Mouse (Mus musculus) stomach, postnatal 0 days (tissue): ENCODE measurements at regions not wholly inside any gene's neighbourhood (a gene's known extent, or its start where the extent isn't known, plus 50 kb on each side); places are given as distances from the start of the nearest gene placed in this dataset.

Experiments used
- ATAC-seq: fragments of 200-750 bp; cut with Nextera tagmentation; 2 replicates; pipeline ENCODE4 v1.8.0; 2017; ENCODE audit not compliant: low FRiP score, low TSS enrichment
- DNase-seq: peaks from one replicate; pipeline ENCODE4 v3.0.0-alpha.2; 2016; ENCODE audit warnings: low spot score
- H3K27ac ChIP-seq: fragments of 300-500 bp; sonication (generic); replicated peaks from 2 replicates; pipeline ENCODE4 v1.5.1; 2014; ENCODE audit warnings: mild to moderate bottlenecking, control low read depth
- H3K27me3 ChIP-seq: fragments of 300-500 bp; sonication (generic); 2 replicates; pipeline ENCODE4 v1.6.1; 2014; ENCODE audit warnings: low read length; ENCODE audit not compliant: control insufficient read depth, insufficient read depth
- H3K36me3 ChIP-seq: fragments of 300-500 bp; sonication (generic); 2 replicates; pipeline ENCODE4 v1.6.1; 2014; ENCODE audit warnings: low read length, mixed read lengths; ENCODE audit not compliant: control insufficient read depth, insufficient read depth
- H3K4me1 ChIP-seq: fragments of 300-500 bp; sonication (generic); replicated peaks from 2 replicates; pipeline ENCODE4 v1.6.1; 2014; ENCODE audit warnings: antibody characterized with exemption; ENCODE audit not compliant: control insufficient read depth, insufficient read depth
- H3K4me2 ChIP-seq: fragments of 300-500 bp; sonication (generic); replicated peaks from 2 replicates; pipeline ENCODE4 v1.6.1; 2014; ENCODE audit warnings: low read depth, mild to moderate bottlenecking, control low read depth, moderate library complexity
- H3K4me3 ChIP-seq: fragments of 300-500 bp; sonication (generic); 2 replicates; pipeline ENCODE4 v1.5.1; 2014; ENCODE audit warnings: low read depth, low read length, control low read depth
- H3K9ac ChIP-seq: fragments of 300-500 bp; sonication (generic); 2 replicates; pipeline ENCODE4 v1.6.1; 2014; ENCODE audit warnings: mild to moderate bottlenecking, low read length, control low read depth, mixed read lengths
- H3K9me3 ChIP-seq: fragments of 300-500 bp; sonication (generic); 2 replicates; pipeline ENCODE4 v1.6.1; 2016; ENCODE audit warnings: low read length; ENCODE audit not compliant: control insufficient read depth
- CTCF ChIP-seq: IDR thresholded peaks from 2 replicates; pipeline ENCODE4 v1.5.1; 2016; ENCODE audit warnings: antibody characterized with exemption, low read depth, mild to moderate bottlenecking, moderate library complexity
- EP300 ChIP-seq: optimal IDR thresholded peaks from 2 replicates; pipeline ENCODE3; 2016; ENCODE audit warnings: antibody characterized with exemption
- WGBS: fragments of 180-500 bp; shearing (Covaris S2); extraction: QIAGEN DNeasy Blood & Tissue Kit; methylation state at CpG from one replicate; pipeline ENCODE4 v1.1.7; 2014; 5-methylcytosine and 5-hydroxymethylcytosine counted together

DNA sequence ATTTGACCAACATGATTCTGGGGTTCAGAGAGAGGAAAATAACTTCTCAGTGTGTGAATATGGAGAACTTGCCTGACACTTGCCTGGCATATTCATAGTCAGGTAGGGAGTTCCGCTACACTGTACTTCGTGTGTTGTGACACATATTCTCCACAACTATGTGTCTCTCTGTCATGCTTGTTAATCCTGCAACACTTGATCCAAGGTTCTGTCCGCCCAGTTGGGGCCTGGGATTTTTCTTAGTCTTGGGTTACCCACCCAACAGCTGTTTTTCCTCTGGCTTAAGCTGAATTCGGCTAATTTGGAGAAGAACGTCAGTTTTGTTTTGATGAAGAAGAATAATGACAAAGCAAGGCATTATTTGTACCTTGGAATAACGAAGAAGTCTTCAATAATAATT, 168.8 kb upstream of the Tnp1 start:
- Histone ChIP-seq H3K9ac (no peak overlapping the region), H3K4me1 (no peaks in the 10 kb centered on the region), H3K9me3 (no peaks in the 10 kb centered on the region), H3K27me3 (no peaks in the 10 kb centered on the region), H3K36me3 (no peaks in the 10 kb centered on the region), H3K4me2 (no peak overlapping the region), H3K4me3 (no peak overlapping the region), H3K27ac (no peak overlapping the region)
- no peak for TF ChIP-seq EP300
- no peak for TF ChIP-seq CTCF
- DNase-seq (no peak), ATAC-seq (no peak)
- WGBS = 47% methylated on average over 6 of the region's 6 CpGs

GRCm38 (mm10) chr1:73178810-73179209, 163.1 kb upstream of the Tnp1 start:
- no peak overlapping the region for H3K27ac ChIP-seq
- no peak for TF ChIP-seq EP300
- TF ChIP-seq CTCF = no peak
- no peaks in the 10 kb centered on the region for H3K36me3 ChIP-seq
- H3K27me3 ChIP-seq = no peaks in the 10 kb centered on the region
- no peak overlapping the region for H3K4me3 ChIP-seq
- 68% methylated on average over 3 of the region's 3 CpGs for WGBS
- H3K4me1 ChIP-seq = no peaks in the 10 kb centered on the region
- H3K9ac ChIP-seq = no peak overlapping the region
- H3K9me3 ChIP-seq = no peaks in the 10 kb centered on the region
- DNase-seq (no peak), ATAC-seq (no peak)
- no peak overlapping the region for H3K4me2 ChIP-seq

- TF ChIP-seq EP300 (no peak), CTCF (no peak)
- Histone ChIP-seq H3K9me3 (no peaks in the 10 kb centered on the region), H3K27ac (no peak overlapping the region), H3K4me2 (no peak overlapping the region), H3K36me3 (no peaks in the 10 kb centered on the region), H3K4me3 (no peak overlapping the region), H3K4me1 (no peaks in the 10 kb centered on the region), H3K27me3 (no peaks in the 10 kb centered on the region), H3K9ac (no peak overlapping the region)
- ATAC-seq = no peak
- WGBS = 93% methylated on average over 3 of the region's 3 CpGs
- DNase-seq = no peak
Observed at GRCm38 (mm10) chr1:73177076-73177475, 161.4 kb upstream of the Tnp1 start.

GRCm38 (mm10) chr1:73170668-73171008, 154.9 kb upstream of the Tnp1 start:
- H3K27ac ChIP-seq = no peak overlapping the region
- H3K9ac ChIP-seq = no peak overlapping the region
- DNase-seq (no peak), ATAC-seq (no peak)
- no peaks in the 10 kb centered on the region for H3K9me3 ChIP-seq
- H3K27me3 ChIP-seq = no peaks in the 10 kb centered on the region
- H3K4me2 ChIP-seq = no peak overlapping the region
- TF ChIP-seq CTCF (no peak), EP300 (no peak)
- H3K4me3 ChIP-seq = no peak overlapping the region
- WGBS = 76% methylated on average over 3 of the region's 3 CpGs
- no peaks in the 10 kb centered on the region for H3K4me1 ChIP-seq
- no peaks in the 10 kb centered on the region for H3K36me3 ChIP-seq

GRCm38 (mm10) chr1:73169929-73170667, 154.4 kb upstream of the Tnp1 start:
- 49% methylated on average over 6 of the region's 6 CpGs for WGBS
- TF ChIP-seq EP300 (no peak), CTCF (no peak)
- H3K36me3 ChIP-seq = no peaks in the 10 kb centered on the region
- ATAC-seq (no peak), DNase-seq (no peak)
- no peak overlapping the region for H3K9ac ChIP-seq
- H3K27ac ChIP-seq = no peak overlapping the region
- no peak overlapping the region for H3K4me3 ChIP-seq
- no peak overlapping the region for H3K4me2 ChIP-seq
- H3K9me3 ChIP-seq = no peaks in the 10 kb centered on the region
- no peaks in the 10 kb centered on the region for H3K4me1 ChIP-seq
- H3K27me3 ChIP-seq = no peaks in the 10 kb centered on the region

DNA sequence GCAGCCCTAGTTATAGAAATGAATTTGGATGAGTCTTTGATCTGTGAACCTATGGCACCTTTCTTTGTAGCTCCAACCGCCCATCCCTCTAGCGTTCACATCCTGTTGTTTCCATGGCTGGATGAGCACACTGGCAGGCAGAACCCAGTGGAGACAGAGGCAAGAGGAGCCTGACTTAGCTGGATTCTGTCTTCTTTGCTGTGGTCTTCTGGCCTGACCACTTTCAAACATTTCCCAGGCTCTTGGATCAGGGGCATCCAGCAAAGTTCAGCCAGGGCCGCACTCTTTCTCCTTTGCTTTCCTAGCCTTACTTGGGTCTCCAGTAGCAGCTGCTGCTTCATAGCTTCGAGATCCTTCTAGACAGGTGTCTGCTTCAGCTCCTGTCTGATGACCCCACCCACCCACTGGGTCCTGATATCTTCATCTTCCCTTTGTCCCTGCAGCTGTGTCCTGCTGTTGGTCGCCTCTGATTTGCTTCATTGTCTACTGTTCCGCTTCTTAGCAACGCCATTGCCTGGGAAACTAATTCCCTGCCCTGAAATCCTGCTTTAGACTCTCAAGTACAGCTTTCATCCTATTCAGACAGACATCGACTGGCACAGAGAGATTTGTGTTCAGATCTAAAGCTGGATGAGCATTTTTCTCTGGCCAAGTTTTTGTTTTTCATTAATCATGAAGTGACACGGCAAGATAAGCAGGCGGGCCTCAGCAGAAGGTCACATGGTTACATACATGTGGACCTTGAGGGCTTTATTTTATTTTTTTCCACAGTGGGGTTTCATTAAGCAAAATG, 153.6 kb upstream of the Tnp1 start:
- whole genome bisulfite sequencing = 45% methylated on average over 10 of the region's 10 CpGs
- Histone ChIP-seq H3K27ac (no peak overlapping the region), H3K9me3 (no peaks in the 10 kb centered on the region), H3K4me2 (no peak overlapping the region), H3K36me3 (no peaks in the 10 kb centered on the region), H3K27me3 (no peaks in the 10 kb centered on the region), H3K4me3 (no peak overlapping the region), H3K4me1 (no peaks in the 10 kb centered on the region), H3K9ac (no peak overlapping the region)
- ATAC-seq (no peak), DNase-seq (no peak)
- TF ChIP-seq CTCF (no peak), EP300 (no peak)
